Mouse (Mus musculus) MEL-GATA-1-ER (cell line): ENCODE data around the gene Rufy3.

Source experiments
- DNase-seq: peaks from one replicate; pipeline ENCODE4 v3.0.0-alpha.2; 2012; ENCODE audit warnings: low read depth; ENCODE audit errors: extremely low read depth

Rufy3 gene

GRCm38 (mm10) chr5:88629125-88629524 lies 64.3 kb downstream of the Rufy3 start:
- no peak for DNase-seq

- no peak for DNase-seq
Measured at GRCm38 (mm10) chr5:88629987-88630386, 65.1 kb downstream of the Rufy3 start.

DNA sequence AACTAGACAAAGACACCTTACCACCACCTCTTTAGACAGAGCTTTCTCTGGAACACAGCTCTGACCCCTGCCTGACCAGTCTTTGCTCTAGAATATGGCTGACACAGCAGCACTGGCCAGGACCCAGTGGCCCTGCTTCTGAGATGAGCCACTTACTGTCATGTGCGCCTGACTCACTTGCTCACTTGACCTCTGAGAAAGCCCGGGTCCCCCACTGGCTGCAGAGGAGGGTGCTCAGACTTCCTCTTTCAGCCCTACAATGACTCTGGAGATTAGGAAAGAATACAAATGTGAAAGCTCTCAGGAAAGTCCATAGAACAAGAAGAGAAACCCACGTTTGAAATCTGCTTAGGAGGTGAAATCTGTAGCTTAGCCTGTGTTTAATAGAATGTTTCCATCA lies 66.0 kb downstream of the Rufy3 start:
- peak; percentile 16 for DNase-seq

DNA sequence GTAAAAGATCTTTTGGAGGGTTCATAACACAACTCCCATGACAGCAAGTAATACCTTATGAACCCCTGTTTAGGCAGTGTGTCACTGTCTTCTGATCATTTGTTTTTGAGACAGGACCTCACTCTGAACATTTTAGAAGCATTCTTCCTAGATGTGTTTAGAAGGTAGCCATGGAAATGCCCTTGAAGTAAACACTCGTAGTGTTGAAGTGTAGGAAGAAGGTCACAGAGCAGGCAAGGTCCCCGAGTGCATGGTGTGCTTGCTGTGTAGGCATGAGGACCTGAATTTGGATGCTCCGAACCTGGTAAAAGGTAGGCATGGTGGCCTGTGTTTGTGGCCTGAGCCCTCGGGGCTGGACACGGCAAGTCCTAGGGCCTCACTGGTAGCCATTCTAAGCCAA lies 66.7 kb downstream of the Rufy3 start:
- DNase-seq: no peak

DNA sequence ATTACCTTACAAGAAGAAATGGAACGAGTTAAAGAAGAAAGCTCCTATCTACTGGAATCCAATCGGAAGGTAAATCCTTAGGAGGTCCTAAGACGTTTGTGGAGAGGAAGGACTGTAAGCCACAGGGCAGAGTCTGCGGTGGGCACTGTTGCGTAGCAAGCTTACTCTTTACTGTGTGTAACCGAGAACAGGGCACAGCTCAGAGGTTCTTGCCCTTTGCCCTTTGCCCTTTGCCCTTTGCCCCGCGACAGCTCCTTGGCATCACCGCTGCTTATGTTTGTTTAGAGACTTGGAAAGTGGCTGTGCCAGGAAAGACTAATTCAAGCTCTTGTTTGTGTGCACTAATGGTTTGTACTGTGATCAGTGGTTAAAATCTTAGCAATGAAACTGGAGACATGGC lies 67.6 kb downstream of the Rufy3 start:
- DNase-seq: no peak

- DNase-seq: no peak
Measured at GRCm38 (mm10) chr5:88634076-88634475, 69.2 kb downstream of the Rufy3 start.

- DNase-seq: no peak
Measured at GRCm38 (mm10) chr5:88642786-88643185, 77.9 kb downstream of the Rufy3 start.

DNA sequence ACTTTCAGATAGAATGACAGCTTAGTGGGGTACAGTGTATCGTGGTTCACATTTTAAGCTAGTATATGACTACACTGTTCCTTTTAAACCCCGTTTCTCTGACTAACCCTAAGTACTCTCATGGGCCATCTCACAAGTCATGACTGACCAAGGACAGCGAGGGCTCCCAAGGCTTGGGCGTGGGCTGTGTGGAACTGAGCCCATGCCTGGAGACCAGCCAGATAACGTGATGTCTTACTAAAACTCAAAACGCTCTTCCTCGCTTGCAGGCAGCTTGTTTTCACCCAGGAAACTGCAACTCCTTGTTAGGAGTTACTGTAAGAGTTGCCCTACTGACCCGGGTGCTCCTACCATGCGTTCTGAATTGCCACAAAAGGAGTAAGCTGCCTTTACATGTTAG lies 78.7 kb downstream of the Rufy3 start:
- no peak for DNase-seq

- DNase-seq: no peak
Measured at GRCm38 (mm10) chr5:88644901-88645300, 80.1 kb downstream of the Rufy3 start.

- DNase-seq: no peak
Measured at GRCm38 (mm10) chr5:88645405-88645804, 80.6 kb downstream of the Rufy3 start.

DNA sequence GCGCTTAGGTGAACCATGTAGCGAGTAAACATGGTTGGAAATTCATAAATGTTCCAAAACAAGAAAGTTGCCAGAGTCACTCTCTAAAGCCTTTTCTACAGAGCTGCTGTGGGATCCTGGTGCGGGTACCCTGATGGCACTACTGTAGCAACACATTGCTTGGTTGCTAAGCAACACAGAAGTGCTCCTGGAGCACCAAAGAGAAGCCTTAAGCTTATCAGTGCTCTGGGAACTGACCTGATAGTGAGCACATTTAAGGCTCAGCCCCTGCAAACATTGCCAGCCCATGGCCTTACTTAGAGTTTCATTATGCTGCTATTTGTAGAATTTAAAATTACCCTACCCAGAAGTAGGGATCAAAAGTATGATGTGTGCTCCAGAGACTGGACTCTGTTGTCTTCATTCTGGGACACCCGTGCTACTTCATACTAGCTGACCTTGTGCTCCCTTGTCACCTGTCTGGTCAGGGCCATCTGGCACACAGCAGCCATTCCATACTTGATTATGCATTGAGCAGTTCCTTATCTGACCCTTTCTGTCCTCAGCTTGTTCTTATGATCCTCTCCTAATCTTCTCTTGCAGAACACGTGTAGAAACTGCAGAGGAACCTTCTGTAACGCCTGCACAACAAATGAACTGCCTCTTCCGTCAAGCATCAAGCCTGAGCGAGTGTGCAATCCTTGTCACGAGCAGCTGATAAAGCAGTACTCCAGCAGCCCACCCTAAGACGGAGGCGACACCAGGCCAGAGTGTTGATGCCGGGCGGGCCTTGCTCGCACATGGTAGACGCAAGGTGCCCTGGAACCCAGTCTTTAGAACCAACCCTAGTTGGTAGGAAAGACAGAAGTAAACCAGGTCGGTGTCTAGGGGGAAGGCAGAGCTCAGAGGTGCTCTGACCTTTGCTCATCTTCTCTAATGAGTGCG lies 84.7 kb downstream of the Rufy3 start:
- no peak for DNase-seq

DNA sequence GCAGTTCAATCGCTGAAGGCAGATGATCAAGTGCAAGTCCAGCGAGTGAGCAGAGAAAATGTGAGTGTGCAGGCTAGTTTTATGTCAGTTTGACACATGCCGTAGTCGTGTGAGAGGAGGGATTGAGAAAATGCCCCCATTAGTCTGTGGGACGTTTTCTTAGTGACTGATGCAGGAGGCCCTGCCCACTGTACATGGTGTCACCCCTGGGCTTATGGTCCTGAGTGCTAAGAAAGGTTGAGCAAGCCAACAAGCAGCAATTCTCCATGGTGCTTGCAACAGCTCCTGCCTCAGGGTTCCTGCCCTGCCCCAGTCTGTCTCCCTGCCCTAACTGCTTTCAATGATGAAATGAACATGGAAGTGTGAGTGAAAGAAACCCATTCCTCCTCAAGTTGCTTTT lies 87.7 kb downstream of the Rufy3 start:
- DNase-seq: no peak

DNA sequence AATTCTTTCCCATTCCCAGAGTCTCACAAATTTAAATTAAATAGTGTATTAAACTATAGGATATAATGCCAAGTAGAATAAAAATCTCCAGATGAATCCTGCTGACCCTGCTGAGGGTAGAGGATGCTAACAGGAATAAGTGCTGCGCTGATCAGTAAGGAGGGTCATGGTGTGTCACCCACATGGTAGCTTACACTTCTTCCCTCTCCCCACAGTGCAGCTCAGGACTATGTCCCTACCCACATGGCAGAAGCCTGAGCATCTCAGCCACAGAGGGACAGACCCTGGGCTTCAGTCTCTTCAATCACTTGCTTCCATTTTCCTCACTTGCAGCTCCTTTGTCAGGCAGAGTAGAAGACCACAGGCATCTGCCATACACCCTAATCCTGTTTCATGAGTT lies 93.0 kb downstream of the Rufy3 start:
- no peak for DNase-seq

GRCm38 (mm10) chr5:88663151-88663550 lies 98.3 kb downstream of the Rufy3 start:
- DNase-seq: no peak

- no peak for DNase-seq
Measured at GRCm38 (mm10) chr5:88663875-88664274, 99.0 kb downstream of the Rufy3 start.

DNA sequence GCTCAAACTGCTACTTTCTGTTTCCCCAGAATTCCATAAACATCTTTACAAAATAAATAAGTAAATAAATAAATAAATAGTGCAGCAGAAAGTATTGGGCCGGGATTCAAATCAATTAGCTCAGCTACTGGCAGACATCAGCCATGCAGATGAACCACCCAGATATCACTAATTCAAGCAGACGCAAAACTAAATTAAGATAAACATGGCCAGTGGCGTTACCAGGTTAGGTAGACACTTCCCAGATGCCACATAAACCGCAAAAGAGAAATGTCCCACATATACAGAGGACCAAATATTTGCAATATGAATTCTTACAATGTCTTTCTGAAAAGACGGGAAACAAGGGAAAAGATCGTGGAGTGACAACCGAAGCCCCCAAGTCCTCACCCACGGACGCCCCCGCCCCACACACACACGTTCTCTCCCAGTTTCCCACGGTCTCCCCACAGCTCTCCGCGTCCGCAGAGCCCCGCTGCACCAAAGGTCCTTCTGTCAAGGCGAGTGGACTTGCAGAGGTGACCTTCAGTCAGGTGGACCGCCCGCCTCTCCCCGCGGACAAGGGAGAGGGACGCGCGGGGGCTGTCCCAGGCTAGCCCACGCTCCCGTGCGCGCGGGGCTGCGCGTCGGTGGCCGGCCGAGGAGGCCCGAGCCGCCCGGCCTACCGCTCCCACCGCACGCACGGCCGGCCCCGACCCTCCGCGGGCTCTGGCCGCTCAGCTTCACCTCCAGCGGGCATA lies 110.0 kb downstream of the Rufy3 start:
- DNase-seq: peak; percentile 23

DNA sequence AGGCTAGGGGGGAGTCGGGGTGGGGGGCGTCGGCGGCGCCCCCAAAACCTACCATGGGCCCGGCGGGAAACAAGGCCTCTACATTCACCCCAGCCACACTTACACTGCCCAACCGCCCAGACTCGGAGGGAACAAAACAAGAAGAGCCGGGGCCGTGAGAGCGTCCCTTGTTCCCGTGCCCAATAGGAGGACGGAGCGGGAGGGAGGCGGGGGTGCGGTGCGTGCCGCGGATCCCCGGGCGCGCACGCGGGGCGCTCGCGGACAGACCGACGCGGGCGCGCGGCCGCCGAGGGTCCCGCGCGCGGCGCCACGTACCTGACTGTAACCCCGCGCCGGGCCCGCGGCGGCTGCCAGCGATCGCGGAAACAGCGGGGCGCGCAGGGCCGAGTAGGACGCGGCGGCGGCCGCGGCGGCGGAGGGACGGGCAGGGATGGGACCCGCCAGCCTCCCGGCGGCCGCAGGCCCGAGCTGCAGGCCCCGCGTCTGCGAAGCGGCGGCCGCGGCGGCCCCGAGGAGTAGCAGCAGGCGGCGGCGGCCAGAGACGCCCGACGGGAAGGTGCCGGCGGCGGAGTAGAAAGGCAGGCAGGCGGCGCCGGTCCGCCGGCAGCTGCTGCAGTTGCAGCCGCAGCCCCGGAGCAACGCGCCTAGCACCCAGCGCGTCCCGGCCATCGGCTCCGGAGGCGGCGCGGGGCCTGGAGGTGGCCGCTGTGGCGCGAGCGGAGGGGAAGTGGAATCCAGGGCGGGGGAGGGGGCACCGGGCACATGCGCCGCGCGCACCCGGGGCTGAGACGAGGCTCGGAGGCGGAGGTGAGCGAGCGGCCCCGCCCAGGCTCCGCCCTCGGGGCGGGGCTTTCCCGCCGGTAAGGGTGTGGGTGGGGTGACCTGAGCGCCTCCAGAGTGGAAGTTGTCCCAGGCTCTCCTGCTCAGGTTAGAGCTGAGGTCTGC lies 110.9 kb downstream of the Rufy3 start, which contains the start of gene Grsf1:
Grsf1 (minus strand) TSS at position 729 of the 945 bp plus-strand sequence.
- DNase-seq: peak; percentile 43

DNA sequence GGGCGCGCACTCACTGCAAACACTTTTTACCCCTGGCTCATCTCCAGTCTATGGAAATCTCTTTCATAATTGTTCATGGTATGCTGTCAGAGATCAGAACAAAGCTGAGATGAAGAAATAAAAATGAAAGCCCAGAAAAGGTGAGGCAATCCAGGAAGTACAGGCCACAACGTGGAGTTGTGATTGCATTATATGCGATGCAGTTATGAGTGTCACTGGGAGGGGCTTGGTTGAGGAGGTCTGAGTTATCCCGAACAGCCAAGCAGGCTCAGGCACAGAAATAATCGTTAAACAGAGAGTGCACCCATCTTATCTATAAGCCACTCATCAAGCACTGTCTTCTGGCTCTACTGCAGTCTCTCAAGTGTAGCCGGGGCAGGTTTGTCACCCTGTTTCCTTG lies 114.1 kb downstream of the Rufy3 start:
- DNase-seq: no peak

GRCm38 (mm10) chr5:88679341-88679740 lies 114.5 kb downstream of the Rufy3 start:
- DNase-seq: no peak

GRCm38 (mm10) chr5:88680567-88680966 lies 115.7 kb downstream of the Rufy3 start:
- DNase-seq: no peak

DNA sequence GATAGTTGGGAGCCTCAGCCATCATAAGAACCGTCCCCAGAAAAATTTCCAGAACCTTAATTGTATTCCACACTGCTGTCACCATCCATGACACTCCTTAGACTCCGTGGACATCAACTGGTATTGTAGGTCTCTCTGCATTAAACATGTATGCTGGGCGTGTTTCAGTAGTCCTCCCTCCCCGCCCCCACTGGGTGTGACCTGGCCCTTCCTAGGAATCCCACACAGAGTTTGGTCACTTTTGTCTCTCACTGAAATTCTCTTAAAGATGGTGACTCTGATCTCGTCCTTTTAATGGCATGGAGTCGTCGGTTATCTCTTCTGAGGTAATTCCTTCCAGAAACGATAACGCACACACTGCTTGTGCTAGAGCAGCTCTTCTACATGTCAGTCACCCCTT lies 118.9 kb downstream of the Rufy3 start:
- DNase-seq: no peak
